Mouse (Mus musculus): ENCODE results near the gene Slc37a2. TPM values are rescaled to one million over a fixed set of nuclear protein-coding genes. Genes with fewer than 3 reads are reported as not detected.

Gene Slc37a2
- polyA plus RNA-seq, 1 experiment, result 186 TPM

- H3K4me1 ChIP-seq (ENCODE audit: control insufficient read depth, insufficient read depth, low read length), result peaks cover 10% of the 10 kb centered on the region
- no peak overlapping the region for H3K4me3 ChIP-seq (ENCODE audit: insufficient read depth, low read length)
- no peak for TF ChIP-seq POLR2A (IDR thresholded peaks at IDR 0.05; ENCODE audit: borderline replicate concordance, low read depth, low read length)
Measured at GRCm38 (mm10) chr9:37225581-37225980, 30.0 kb downstream of the Slc37a2 start.

GRCm38 (mm10) chr9:37220755-37221154 lies 34.8 kb downstream of the Slc37a2 start:
- Histone ChIP-seq H3K4me1 (ENCODE audit: control insufficient read depth, insufficient read depth, low read length) (no peaks in the 10 kb centered on the region), H3K4me3 (ENCODE audit: insufficient read depth, low read length) (no peak overlapping the region)

More at GRCm38 (mm10) chr9:37225581-37225980, 30.0 kb downstream of the Slc37a2 start:
- no peak overlapping the region for H3K27ac ChIP-seq (ENCODE audit: insufficient read depth, low read depth, low read length)

DNA sequence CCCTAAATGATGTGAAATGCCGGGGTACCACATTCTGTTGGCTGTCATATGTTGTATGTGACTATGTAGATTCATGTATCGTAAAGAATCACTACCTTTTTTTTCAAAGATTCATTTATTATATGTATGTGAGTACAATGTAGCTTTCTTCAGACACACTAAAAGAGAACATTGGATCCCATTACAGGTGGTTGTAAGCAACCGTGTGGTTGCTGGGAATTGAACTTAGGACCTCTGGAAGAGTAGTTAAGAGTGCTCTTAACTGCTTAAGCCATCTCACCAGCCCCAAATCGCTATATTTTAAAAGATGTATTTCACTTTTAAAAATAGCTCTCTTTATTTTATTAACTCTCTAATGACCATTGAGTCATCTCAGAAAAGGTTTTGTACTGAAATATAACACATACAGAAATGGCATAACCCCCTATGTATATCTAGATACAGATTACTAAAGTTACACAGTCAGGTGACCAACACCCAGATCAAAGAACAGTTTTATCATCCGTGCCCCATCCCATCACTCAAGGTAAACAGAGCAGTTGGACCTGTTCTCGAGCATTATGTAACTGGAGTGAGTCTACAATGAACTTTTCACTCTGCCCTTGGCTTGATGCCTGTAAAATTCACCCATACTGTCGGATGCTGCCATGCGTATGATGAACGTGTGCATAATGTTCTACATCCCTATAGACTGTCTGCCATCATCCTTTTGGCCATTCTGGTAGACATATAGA lies 41.0 kb downstream of the Slc37a2 start:
- H3K4me3 ChIP-seq (ENCODE audit: insufficient read depth, low read length), result no peak overlapping the region
- TF ChIP-seq POLR2A (IDR thresholded peaks at IDR 0.05; ENCODE audit: borderline replicate concordance, low read depth, low read length) (no peak), CTCF (IDR thresholded peaks at IDR 0.05; ENCODE audit: low read depth, low read length) (no peak)
- no peaks in the 10 kb centered on the region; the same call in 1 of the 2 replicates for H3K4me1 ChIP-seq (ENCODE audit: control insufficient read depth, insufficient read depth, low read length)
- no peak overlapping the region for H3K27ac ChIP-seq (ENCODE audit: insufficient read depth, low read depth, low read length)

More at GRCm38 (mm10) chr9:37220755-37221154, 34.8 kb downstream of the Slc37a2 start:
- H3K27ac ChIP-seq (ENCODE audit: insufficient read depth, low read depth, low read length), result no peak overlapping the region
- TF ChIP-seq POLR2A (IDR thresholded peaks at IDR 0.05; ENCODE audit: borderline replicate concordance, low read depth, low read length) (no peak), CTCF (IDR thresholded peaks at IDR 0.05; ENCODE audit: low read depth, low read length) (no peak)

DNA sequence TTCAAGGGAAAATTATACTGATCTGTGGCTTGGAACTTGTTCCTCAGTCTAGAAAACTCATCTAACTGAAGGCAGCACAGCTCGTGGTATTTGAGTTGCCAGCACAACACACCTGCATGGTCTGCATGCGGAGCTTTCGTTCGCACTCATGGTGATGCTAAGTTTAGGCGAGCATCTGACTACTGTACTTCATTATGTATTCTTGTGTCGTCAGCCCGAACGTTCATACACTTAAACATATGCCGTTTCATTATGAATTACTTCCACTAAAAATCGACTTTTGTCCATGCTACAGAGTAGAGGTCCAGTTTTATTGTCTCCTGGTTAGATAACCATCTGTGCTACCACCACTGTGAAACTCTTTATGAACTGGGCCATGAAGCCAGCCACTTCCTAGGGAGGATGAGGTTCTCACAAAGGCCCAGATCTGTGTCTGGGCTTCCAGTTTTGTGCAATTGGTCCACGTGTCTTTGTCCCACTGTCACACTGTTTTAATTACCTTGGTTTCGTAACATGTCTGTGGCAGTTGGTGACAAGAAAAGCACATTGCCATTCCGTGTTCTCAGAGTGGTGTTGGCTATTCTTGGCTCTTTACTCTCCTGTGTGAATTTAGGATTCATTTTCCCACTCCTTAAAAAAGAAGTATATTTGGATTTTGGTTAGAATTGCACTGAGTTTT lies 42.3 kb downstream of the Slc37a2 start:
- Histone ChIP-seq H3K4me1 (ENCODE audit: control insufficient read depth, insufficient read depth, low read length) (peaks cover 5% of the 10 kb centered on the region), H3K27ac (ENCODE audit: insufficient read depth, low read depth, low read length) (no peak overlapping the region), H3K4me3 (ENCODE audit: insufficient read depth, low read length) (no peak overlapping the region)
- TF ChIP-seq CTCF (IDR thresholded peaks at IDR 0.05; ENCODE audit: low read depth, low read length) (no peak), POLR2A (IDR thresholded peaks at IDR 0.05; ENCODE audit: borderline replicate concordance, low read depth, low read length) (no peak)

DNA sequence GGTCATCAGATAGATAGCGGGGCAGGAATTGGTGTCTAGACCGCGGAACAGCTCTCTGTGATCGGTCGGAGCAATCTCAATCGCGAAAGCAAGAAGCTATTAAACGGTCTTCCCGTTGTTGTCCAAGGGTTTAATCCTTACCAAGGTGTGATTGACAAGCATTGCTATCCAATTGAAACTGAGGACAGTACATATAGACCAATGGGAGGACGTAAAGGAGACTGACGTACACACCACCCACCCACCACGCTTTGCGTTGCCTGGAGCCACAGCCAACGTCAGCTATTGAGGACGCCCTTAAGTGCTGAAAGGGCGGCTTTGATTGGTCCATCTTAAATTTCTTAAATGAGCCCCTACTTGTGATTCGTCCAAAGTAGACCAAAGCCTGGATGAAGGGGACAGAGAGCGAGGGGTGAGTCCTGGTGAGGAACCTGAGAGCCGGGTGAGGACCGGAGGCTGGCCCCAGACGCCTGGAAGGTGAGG lies 47.6 kb downstream of the Slc37a2 start, which contains the start of gene Tmem218:
Gene Tmem218 (plus strand): TSS at position 295 of the 483 bp plus-strand sequence.
- Histone ChIP-seq H3K27ac (ENCODE audit: insufficient read depth, low read depth, low read length) (peak within 1 kb of the TSS; percentile 49), H3K4me3 (ENCODE audit: insufficient read depth, low read length) (peak within 1 kb of the TSS; percentile 86), H3K4me1 (ENCODE audit: control insufficient read depth, insufficient read depth, low read length) (peaks cover 10% of the 10 kb centered on the region)
- no peak for TF ChIP-seq CTCF (IDR thresholded peaks at IDR 0.05; ENCODE audit: low read depth, low read length)
- TF ChIP-seq POLR2A (IDR thresholded peaks at IDR 0.05; ENCODE audit: borderline replicate concordance, low read depth, low read length), result no peak

DNA sequence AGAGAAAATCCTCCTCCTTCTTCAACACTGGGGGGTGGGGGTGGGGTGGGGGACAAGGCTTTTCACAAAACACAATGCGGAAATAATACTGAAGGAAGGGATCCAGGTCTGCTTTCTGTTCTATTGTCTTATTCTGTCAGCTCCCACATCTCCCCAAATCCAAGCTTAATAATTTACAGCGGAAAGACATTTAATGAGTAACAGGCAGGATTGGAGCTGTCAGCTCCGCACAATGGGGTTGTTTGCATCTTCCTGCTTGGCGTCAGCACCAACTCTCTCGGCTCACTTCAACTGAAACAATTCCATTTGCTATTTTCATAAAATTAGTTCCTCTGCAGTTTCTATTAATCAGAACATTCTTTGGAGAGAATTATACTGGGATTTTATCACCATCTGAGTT lies 51.7 kb downstream of the Slc37a2 start:
- Histone ChIP-seq H3K4me3 (ENCODE audit: insufficient read depth, low read length) (no peak overlapping the region), H3K27ac (ENCODE audit: insufficient read depth, low read depth, low read length) (no peak overlapping the region)
- TF ChIP-seq POLR2A (IDR thresholded peaks at IDR 0.05; ENCODE audit: borderline replicate concordance, low read depth, low read length), result no peak
- no peak for TF ChIP-seq CTCF (IDR thresholded peaks at IDR 0.05; ENCODE audit: low read depth, low read length)

GRCm38 (mm10) chr9:37200414-37200813 lies 55.1 kb downstream of the Slc37a2 start:
- no peaks in the 10 kb centered on the region for H3K4me1 ChIP-seq (ENCODE audit: control insufficient read depth, insufficient read depth, low read length)
- H3K4me3 ChIP-seq (ENCODE audit: insufficient read depth, low read length), result no peak overlapping the region
- TF ChIP-seq POLR2A (IDR thresholded peaks at IDR 0.05; ENCODE audit: borderline replicate concordance, low read depth, low read length), result no peak
- TF ChIP-seq CTCF (IDR thresholded peaks at IDR 0.05; ENCODE audit: low read depth, low read length), result no peak
- no peak overlapping the region for H3K27ac ChIP-seq (ENCODE audit: insufficient read depth, low read depth, low read length)

More for the DNA sequence above, 51.7 kb downstream of the Slc37a2 start:
- peaks cover 8% of the 10 kb centered on the region for H3K4me1 ChIP-seq (ENCODE audit: control insufficient read depth, insufficient read depth, low read length)

- no peak for TF ChIP-seq POLR2A (IDR thresholded peaks at IDR 0.05; ENCODE audit: borderline replicate concordance, low read depth, low read length)
- TF ChIP-seq CTCF (IDR thresholded peaks at IDR 0.05; ENCODE audit: low read depth, low read length), result no peak
- Histone ChIP-seq H3K4me1 (ENCODE audit: control insufficient read depth, insufficient read depth, low read length) (no peaks in the 10 kb centered on the region), H3K27ac (ENCODE audit: insufficient read depth, low read depth, low read length) (no peak overlapping the region)
Measured at GRCm38 (mm10) chr9:37197067-37197466, 58.5 kb downstream of the Slc37a2 start.

DNA sequence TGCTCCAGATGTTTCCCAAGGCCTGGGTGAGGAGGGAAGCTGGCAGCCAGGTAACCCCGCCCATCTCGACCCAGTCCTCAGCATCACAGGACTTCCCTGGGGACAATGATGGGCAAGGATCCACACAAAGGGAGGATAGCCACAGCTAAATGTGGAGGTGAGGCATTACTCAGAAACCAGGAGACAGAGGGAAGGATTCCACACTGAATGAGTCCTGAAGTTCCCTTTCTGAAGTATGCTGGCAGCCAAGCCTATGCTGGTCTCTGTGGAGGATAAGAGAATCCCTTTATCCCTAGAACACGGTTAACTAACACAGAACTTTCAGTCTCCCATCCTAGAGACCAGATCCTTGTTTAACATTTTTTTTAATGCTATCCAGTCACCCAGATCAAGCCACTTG lies 67.5 kb downstream of the Slc37a2 start:
- Histone ChIP-seq H3K4me3 (ENCODE audit: insufficient read depth, low read length) (no peak overlapping the region), H3K27ac (ENCODE audit: insufficient read depth, low read depth, low read length) (no peak overlapping the region), H3K4me1 (ENCODE audit: control insufficient read depth, insufficient read depth, low read length) (no peaks in the 10 kb centered on the region)
- TF ChIP-seq CTCF (IDR thresholded peaks at IDR 0.05; ENCODE audit: low read depth, low read length) (no peak), POLR2A (IDR thresholded peaks at IDR 0.05; ENCODE audit: borderline replicate concordance, low read depth, low read length) (no peak)

More at GRCm38 (mm10) chr9:37197067-37197466, 58.5 kb downstream of the Slc37a2 start:
- H3K4me3 ChIP-seq (ENCODE audit: insufficient read depth, low read length), result no peak overlapping the region

DNA sequence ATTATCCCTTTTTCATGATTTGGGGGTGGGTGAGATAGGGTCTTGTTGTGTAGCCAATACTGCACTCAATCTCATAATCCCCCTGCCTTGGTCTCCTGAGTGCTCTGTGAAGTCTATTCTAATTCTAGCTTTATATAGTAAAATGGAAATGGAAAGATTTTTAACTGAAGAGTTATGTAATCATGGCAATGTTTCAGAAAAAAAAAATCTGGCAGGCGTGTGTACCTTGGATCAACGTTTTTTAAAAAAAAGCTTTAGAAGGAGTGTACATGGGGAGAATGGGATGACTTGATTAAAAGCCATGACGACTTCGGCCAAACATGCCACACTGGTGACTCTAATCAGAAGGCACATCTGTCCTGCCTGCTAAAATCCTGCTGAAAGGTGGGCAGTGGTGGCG lies 68.1 kb downstream of the Slc37a2 start:
- no peak overlapping the region for H3K4me3 ChIP-seq (ENCODE audit: insufficient read depth, low read length)
- TF ChIP-seq POLR2A (IDR thresholded peaks at IDR 0.05; ENCODE audit: borderline replicate concordance, low read depth, low read length), result no peak
- TF ChIP-seq CTCF (IDR thresholded peaks at IDR 0.05; ENCODE audit: low read depth, low read length), result no peak

More for the DNA sequence above, 68.1 kb downstream of the Slc37a2 start:
- Histone ChIP-seq H3K4me1 (ENCODE audit: control insufficient read depth, insufficient read depth, low read length) (no peaks in the 10 kb centered on the region), H3K27ac (ENCODE audit: insufficient read depth, low read depth, low read length) (no peak overlapping the region)

All from bone marrow macrophage, adult 2 months (primary cell).